Mouse (Mus musculus) lung, postnatal 4 days (tissue): Measurements from ENCODE around the gene Defb28.

Experiments used
- DNase-seq, 2 experiments: peaks; one replicate each; pipeline ENCODE4 v3.0.0; 2021

Gene Defb28

DNA sequence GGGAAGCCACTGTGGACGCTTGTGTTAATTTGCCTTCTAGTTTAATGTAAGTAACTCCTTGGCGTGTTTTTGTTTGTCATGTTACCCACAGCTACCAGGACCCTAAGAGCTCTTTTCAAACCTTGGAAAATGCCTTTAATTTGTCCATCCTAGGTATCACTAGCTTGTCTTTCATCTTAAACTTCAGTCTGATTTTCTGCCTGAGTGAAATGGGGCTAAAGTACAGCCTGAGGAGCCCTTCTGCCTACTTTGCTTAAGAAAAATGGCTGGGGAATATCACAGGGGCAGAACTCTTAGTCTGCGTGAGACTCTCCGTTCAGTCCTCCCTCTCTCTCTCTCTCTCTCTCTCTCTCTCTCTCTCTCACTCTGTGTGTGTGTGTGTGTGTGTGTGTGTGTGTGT is 51.8 kb downstream of the Defb28 start:
- DNase-seq = no peak

DNA sequence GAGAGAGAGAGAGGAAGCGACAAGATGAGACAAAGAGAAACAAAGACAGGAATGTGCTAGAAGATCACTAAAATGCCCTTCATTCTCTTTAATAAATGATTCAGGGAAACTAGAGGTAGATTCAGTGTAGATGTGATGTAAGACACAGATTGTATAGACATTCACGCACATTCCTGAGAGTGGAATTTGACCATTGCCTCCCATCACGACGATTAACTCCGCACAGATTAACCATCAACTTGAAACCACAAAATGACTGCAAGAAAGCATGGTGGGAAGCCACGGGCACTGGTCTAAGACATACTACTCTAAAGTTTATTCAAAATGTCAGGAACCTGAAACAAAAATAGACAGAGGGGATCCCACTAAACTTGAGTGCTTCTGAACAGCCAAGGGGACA is 52.3 kb downstream of the Defb28 start:
- no peak for DNase-seq
